Mouse (Mus musculus): ENCODE data around the gene Fbln5.

GRCm38 (mm10) chr12:101801744-101802143 lies 17.1 kb downstream of the Fbln5 start:
- TF ChIP-seq CTCF (conservative IDR thresholded peaks at IDR 0.05; ENCODE audit: low read length) = no peak
- no peak for TF ChIP-seq NANOG (IDR thresholded peaks at IDR 0.05; ENCODE audit: borderline replicate concordance, low read length)
- TF ChIP-seq POU5F1 (IDR thresholded peaks at IDR 0.05; ENCODE audit: borderline replicate concordance, low read length) = no peak

All from E14TG2a.4 (cell line).